Mouse (Mus musculus) T-helper 1 cell (primary cell): ENCODE data around the gene St3gal4.

ENCODE experiments used
- in situ Hi-C: fragments of 300-600 bp; cut with MboI, MseI; formaldehyde crosslinking; loops from one replicate; pipeline ENCODE4 v1.15.1; 2025; ENCODE audit warnings: high pct_unique_total_duplicates

St3gal4 gene

GRCm38 (mm10) chr9:35107396-35107795, 11.7 kb downstream of the St3gal4 start:
- in situ Hi-C loops = no loop called here

DNA sequence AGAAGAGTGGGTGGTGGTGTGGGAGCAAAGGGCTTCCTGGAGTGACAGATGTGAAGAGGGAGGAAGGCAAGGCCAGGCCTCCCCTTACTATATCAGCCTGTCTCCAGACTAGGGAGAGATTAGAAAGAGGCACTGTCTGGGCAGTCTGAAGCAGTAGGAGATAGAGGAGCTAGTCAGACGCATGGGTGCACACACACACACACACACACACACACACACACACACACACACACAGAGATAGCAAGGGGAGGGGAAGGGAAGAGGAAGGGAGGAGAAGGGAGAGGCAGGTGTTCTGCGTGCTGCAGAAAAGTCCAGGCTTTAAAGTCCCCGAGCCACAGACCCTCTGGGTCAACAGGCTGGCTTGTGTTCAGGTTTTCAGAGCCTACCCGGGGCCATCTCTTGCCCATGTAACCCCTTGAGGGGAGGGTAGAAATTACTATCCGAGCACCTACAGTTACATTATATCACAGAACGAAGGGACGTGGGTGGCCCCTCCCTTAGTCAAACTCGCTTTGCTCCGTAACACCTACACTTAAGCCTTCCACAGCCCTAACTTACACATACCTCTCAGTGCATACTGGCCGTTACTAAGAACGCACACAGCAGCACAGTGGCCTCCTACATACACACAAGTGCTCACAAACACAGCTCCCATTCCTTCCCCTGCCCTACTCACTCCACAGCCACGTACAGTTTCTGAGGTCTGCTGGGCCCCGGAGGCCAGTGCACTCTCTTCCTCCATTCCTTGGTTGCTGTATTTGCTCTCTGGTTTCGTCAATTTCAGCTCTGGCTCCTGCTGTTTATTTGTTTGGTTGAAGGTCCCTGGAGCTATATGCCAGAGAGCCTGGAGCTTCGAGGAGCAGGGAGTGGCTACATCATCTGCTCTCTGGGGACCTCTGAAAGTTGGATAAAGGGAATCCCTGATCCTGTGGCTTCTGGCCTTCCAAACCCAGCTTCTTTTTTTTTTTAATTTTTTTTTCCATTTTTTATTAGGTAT, 12.9 kb downstream of the St3gal4 start:
- in situ Hi-C loops = no loop called here

DNA sequence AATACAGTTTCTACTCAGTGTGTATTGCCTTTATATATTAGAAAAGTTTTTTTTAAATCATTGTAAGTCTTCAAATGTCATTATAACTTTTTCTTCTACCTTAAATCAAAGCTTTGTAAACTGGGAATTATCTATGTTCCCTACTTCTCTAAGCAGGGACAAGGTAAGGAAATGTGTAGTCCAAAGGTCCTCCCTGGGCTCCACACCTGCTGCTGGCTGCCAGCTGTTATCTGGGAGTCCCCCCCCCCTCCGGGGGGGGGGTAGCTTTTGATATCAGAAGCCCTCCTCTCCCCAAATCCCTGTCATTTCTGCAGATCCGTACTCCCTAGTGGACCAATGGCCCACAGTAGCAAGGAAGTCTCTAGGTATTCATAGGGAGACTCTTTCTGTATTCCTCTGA, 13.6 kb downstream of the St3gal4 start:
- in situ Hi-C loops = no loop called here

- in situ Hi-C loops = no loop called here
Observed at GRCm38 (mm10) chr9:35104711-35105110, 14.4 kb downstream of the St3gal4 start.

GRCm38 (mm10) chr9:35098762-35099161, 20.3 kb downstream of the St3gal4 start:
- in situ Hi-C loops = no loop called here

DNA sequence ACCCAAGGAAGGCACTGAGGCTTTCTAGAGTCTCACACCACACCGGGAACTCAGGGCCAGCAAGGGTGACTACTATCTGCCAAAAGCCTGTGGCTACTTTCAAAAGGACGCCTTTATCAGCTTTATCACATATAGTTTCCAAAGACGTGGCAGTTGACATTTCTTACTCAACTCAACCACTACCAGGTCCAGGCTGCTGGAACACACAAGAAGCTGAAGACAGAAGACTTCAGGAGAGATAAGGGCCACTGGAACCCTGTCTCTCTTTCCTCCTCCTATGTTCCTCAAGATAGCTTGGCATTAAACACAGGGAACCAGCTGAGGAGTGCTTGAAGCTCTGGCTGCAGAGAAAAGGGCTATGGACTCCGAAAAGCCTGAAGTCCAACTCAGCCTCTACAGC, 21.2 kb downstream of the St3gal4 start:
- in situ Hi-C loops = no loop called here

DNA sequence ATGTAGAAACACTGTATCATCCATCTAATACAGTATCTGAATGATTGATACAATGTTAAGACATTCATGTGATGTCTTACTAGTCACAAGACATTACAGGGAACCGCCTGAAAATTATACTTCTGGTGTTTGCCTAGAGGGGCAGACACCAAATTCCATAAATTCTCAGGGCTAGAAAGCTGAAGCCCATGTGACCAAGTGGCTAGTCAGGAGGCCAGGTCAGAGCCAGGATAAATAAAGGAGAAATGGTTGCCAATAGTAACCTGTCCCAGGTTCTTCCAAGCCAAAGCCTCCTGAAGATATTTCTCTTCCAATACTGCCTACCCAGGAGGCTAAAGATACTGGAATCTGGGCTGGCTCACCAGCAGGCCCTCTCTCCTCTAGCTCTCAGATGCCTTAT, 23.3 kb downstream of the St3gal4 start:
- in situ Hi-C loops = no loop called here

- in situ Hi-C loops = no loop called here
Observed at GRCm38 (mm10) chr9:35093350-35093749, 25.7 kb downstream of the St3gal4 start.

GRCm38 (mm10) chr9:35092904-35093303, 26.2 kb downstream of the St3gal4 start:
- in situ Hi-C loops = no loop called here

DNA sequence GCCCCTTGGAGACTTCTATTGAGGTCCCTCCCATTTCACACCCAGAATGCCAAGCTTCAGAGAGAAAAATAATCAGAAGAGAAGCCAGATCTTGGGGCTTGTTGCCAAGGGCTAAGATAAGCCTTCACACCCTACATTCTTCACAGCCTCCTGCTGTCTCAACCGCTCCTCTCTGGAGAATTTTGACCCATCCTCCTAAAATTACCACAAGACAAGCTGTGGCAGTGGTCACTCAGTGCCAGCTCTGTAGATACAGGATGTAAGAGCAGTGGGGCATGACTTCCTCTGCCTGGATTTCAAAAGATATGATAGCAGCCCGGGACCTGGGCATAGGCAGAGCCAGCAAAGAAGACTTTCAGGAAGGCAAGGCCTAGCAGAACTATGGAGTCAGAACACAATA, 57.6 kb downstream of the St3gal4 start:
- in situ Hi-C loops = no loop called here

DNA sequence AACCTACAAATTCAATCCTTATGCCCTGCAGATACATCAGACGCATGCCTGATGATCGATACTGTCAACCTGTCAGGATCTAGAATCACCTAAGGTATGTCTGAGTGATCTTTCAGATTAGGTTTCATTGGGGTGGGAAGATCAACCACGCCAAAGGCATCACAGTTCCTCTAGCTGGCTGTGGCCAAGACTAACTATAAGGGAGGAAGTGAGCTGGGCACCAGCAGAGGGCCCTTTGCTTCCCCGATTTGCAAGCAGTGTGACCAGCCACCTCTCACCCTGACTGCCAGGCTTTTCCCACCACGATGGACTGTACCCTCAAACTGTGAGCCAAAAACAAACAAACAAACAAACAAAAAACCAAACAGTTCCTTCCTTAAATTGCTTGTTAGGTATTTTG, 59.2 kb downstream of the St3gal4 start:
- in situ Hi-C loops = no loop called here

- in situ Hi-C loops = no loop called here
Observed at GRCm38 (mm10) chr9:35058596-35059354, 60.3 kb downstream of the St3gal4 start.

DNA sequence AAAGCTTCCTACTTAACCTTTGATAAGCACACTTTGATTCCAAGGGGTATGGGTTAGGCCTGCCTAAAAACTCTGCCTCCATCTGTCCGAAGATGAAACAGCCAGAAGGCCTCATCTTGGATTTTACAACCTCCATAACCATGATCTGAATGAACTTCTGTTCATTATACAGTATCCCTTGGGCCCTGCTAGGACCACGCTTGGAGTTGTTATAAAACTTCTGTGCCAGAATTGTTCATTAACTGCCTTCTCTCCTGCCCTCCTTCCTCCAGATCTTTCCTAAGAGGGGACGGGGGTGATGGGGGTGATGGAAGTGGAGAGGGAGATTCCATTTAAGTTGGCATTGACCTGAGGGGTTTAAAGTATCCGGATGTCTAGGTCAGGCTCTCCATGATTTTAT, 60.9 kb downstream of the St3gal4 start:
- in situ Hi-C loops = no loop called here

DNA sequence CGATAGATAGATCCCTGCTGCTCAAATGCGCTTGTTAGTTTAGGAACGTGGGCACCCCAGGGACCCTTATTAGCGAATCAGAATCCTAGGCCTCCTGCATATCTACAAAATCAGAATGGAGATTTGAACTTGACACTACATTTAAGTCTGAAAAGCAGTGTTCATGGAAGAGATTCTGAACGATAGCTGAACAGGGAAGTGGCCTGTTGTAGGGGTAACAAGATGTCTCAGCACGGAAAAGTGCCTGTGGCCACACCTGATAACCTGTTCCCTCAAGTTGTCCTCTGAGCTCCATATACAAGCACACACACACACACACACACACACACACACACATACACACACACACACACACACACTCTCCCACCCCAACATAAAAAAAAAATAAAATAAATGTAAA, 61.4 kb downstream of the St3gal4 start:
- in situ Hi-C loops = no loop called here

- in situ Hi-C loops = no loop called here
Observed at GRCm38 (mm10) chr9:35056611-35057010, 62.5 kb downstream of the St3gal4 start.

GRCm38 (mm10) chr9:35055528-35056330, 63.3 kb downstream of the St3gal4 start:
- in situ Hi-C loops = no loop called here

GRCm38 (mm10) chr9:35053669-35054068, 65.4 kb downstream of the St3gal4 start:
- in situ Hi-C loops = no loop called here

GRCm38 (mm10) chr9:35053081-35053480, 66.0 kb downstream of the St3gal4 start:
- in situ Hi-C loops = no loop called here

DNA sequence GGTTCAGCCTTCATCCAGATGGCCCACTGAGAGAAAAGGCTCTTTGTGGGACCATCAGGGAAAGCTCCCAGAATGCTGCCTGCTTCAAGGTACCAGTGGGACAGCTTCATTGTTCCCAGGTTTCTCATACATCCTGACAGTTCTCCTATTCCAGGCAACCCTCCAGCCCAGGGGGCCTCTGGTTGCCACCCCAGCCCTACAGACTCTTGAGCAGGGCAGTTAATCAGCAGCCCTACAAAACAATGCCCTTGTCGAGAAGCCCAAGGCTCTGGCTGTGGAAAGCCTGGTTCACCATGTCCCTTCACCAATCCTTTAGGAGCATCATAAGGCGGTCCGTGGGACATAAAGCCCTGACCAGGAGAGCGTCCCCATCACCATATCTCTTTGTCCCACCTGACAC, 66.4 kb downstream of the St3gal4 start:
- in situ Hi-C loops = no loop called here

DNA sequence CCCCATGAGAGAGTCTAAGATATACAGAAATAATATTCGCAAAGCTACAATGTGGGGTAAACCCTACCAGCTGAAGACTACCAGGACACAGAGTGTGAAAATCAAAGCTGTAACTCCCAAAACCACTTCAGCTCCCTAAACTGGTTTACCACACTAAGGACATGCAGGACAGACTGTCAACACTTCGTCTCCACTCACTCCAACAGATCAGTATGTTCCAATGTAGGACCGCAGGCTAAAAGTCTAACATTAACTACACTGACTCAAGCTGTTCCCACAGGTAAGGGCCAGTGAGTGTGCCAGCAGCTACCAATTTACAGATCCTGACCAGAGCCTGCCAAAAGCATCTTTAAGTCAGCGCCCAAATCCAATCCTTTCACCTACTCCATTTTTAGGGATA, 67.4 kb downstream of the St3gal4 start:
- in situ Hi-C loops = no loop called here

DNA sequence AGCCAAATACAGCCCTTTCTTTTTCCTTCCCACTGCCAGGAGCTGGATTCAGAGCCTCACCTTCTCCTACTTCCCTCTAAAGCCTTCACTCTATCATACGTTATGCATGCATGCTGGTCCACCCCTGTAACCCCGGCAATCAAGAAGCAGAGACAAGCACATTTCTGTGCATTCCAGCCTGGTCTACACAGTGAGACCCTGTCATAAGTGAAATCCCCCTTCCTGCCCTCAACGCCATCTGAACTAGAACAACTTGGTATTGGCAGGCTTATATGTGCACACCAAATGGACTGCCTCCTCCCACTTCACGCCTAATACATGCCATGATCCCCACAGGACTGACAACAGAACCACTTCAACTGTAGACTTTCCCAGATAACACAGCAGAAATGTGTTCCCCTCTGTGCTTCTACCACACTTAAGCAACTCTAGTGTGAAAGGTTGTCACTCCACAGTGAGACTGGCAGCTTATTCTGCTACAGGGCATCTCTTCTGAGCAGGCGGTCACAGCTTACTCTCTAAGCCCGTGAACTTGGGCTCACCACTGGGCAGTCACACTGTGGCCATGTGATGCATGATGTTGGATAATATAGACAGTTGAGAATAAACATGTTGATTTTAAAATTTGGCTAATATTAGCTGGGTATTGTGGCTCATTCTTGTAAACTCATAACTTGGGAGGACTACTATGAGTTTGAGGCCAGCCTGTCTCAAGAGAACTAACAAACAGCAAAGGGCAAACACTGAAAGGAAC, 68.2 kb downstream of the St3gal4 start:
- in situ Hi-C loops = no loop called here
